Mouse (Mus musculus): ENCODE results near the gene Uchl4. TPM values are rescaled to one million over a fixed set of nuclear protein-coding genes. Genes with fewer than 3 reads are reported as not detected.

The Uchl4 gene
- polyA plus RNA-seq, 1 experiment = 0.89 TPM

DNA sequence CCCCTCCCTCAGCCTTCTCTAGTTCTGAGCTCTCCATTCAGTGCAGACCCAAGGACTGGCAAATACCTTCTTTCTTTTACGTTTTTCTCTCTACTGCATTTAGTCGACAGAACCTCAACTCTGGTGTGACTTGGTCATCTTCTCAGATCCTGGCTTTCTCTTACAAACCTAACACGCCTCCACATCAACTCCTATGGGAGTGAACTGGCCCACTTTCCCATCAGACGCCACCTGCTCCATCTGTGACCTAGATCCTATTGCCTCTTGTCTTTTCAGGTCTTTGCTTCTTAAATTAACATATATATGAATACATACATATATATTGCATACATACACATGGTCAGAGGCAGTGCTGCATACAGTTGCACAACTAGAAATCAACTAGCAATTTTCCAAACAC, 38.8 kb downstream of the Uchl4 start:
- no peak overlapping the region for H3K27ac ChIP-seq (ENCODE audit: control insufficient read depth, insufficient read depth, low read depth, low read length)
- peaks cover 2% of the 10 kb centered on the region; the same call in 1 of the 2 replicates for H3K4me1 ChIP-seq (ENCODE audit: control insufficient read depth, insufficient read depth, low read length)
- H3K36me3 ChIP-seq (ENCODE audit: control insufficient read depth, insufficient read depth, low read length) = no peaks in the 10 kb centered on the region
- no peak overlapping the region for H3K4me3 ChIP-seq (ENCODE audit: control insufficient read depth, low read depth, low read length)
- no peak for TF ChIP-seq POLR2A (IDR thresholded peaks at IDR 0.05; ENCODE audit: control insufficient read depth, low read depth, low read length)
- no peak for TF ChIP-seq CTCF (IDR thresholded peaks at IDR 0.05; ENCODE audit: control insufficient read depth, insufficient read depth, insufficient replicate concordance, low read depth, low read length)
- H3K27me3 ChIP-seq (ENCODE audit: control insufficient read depth, insufficient read depth, low read length) = no peaks in the 10 kb centered on the region

DNA sequence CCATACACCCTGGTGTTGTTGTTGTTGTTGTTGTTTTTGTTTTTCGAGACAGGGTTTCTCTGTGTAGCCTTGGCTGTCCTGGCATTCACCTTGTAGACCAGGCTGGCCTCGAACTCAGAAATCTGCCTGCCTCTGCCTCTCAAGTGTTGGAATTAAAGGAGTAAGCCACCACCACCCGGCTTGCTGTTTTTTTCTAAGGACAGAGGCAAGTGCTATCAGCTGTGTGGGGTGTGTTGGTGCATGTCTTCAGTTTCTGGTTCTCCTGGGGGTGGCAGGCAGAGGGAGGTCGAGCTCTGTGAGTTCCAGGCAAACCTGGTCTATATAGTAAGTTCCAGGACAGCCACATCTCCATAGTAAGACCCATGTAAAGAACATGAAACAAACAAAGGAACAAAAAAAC, 39.3 kb downstream of the Uchl4 start:
- Histone ChIP-seq H3K4me1 (ENCODE audit: control insufficient read depth, insufficient read depth, low read length) (peaks cover 2% of the 10 kb centered on the region; the same call in 1 of the 2 replicates), H3K27me3 (ENCODE audit: control insufficient read depth, insufficient read depth, low read length) (no peaks in the 10 kb centered on the region), H3K4me3 (ENCODE audit: control insufficient read depth, low read depth, low read length) (no peak overlapping the region), H3K27ac (ENCODE audit: control insufficient read depth, insufficient read depth, low read depth, low read length) (no peak overlapping the region), H3K36me3 (ENCODE audit: control insufficient read depth, insufficient read depth, low read length) (no peaks in the 10 kb centered on the region)
- TF ChIP-seq CTCF (IDR thresholded peaks at IDR 0.05; ENCODE audit: control insufficient read depth, insufficient read depth, insufficient replicate concordance, low read depth, low read length) = no peak

DNA sequence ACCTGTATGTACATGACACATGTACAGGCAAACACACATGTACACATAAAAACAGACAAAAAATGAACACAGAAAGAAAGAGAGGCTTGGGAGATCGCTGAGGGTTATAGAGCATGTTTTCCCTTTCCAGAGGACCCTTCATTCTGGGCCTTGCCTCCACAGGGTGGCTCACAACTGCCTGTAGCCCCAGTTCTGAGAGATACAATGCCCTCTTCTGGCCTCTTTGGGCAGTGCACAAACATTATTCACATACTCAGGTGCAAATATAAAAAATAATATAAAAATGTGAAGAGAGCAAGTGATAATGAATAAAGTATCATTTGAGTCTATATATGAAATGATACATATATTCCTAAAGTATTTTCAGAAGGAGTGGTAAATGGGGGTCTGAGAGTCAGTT, 39.9 kb downstream of the Uchl4 start:
- Histone ChIP-seq H3K27me3 (ENCODE audit: control insufficient read depth, insufficient read depth, low read length) (no peaks in the 10 kb centered on the region), H3K4me3 (ENCODE audit: control insufficient read depth, low read depth, low read length) (no peak overlapping the region), H3K36me3 (ENCODE audit: control insufficient read depth, insufficient read depth, low read length) (no peaks in the 10 kb centered on the region), H3K27ac (ENCODE audit: control insufficient read depth, insufficient read depth, low read depth, low read length) (no peak overlapping the region), H3K4me1 (ENCODE audit: control insufficient read depth, insufficient read depth, low read length) (peaks cover 2% of the 10 kb centered on the region; the same call in 1 of the 2 replicates)
- TF ChIP-seq CTCF (IDR thresholded peaks at IDR 0.05; ENCODE audit: control insufficient read depth, insufficient read depth, insufficient replicate concordance, low read depth, low read length) (peak; percentile 40; the same call in 1 of the 2 replicates), POLR2A (IDR thresholded peaks at IDR 0.05; ENCODE audit: control insufficient read depth, low read depth, low read length) (no peak)

DNA sequence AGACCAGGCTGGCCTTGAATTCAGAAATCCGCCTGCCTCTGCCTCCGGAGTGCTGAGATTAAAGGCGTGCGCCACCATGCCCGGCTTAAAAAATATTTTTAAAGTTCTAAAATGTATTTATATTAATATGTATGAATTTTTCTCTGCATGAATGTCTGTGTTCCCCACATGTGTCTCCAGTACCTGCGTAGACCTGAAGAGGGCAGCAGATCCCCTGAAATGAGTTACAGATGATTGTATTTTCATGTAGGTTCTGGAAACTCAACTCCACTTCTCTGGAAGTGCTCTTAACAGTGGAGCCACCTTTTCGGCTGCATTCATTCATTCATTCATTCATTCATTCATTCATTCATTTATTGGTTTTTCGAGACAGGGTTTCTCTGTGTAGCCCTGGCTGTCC, 42.7 kb downstream of the Uchl4 start:
- Histone ChIP-seq H3K36me3 (ENCODE audit: control insufficient read depth, insufficient read depth, low read length) (no peaks in the 10 kb centered on the region), H3K27ac (ENCODE audit: control insufficient read depth, insufficient read depth, low read depth, low read length) (no peak overlapping the region), H3K27me3 (ENCODE audit: control insufficient read depth, insufficient read depth, low read length) (no peaks in the 10 kb centered on the region), H3K4me3 (ENCODE audit: control insufficient read depth, low read depth, low read length) (no peak overlapping the region), H3K4me1 (ENCODE audit: control insufficient read depth, insufficient read depth, low read length) (peaks cover 2% of the 10 kb centered on the region; the same call in 1 of the 2 replicates)
- TF ChIP-seq POLR2A (IDR thresholded peaks at IDR 0.05; ENCODE audit: control insufficient read depth, low read depth, low read length) = no peak
- peak; percentile 31; the same call in 1 of the 2 replicates for TF ChIP-seq CTCF (IDR thresholded peaks at IDR 0.05; ENCODE audit: control insufficient read depth, insufficient read depth, insufficient replicate concordance, low read depth, low read length)

DNA sequence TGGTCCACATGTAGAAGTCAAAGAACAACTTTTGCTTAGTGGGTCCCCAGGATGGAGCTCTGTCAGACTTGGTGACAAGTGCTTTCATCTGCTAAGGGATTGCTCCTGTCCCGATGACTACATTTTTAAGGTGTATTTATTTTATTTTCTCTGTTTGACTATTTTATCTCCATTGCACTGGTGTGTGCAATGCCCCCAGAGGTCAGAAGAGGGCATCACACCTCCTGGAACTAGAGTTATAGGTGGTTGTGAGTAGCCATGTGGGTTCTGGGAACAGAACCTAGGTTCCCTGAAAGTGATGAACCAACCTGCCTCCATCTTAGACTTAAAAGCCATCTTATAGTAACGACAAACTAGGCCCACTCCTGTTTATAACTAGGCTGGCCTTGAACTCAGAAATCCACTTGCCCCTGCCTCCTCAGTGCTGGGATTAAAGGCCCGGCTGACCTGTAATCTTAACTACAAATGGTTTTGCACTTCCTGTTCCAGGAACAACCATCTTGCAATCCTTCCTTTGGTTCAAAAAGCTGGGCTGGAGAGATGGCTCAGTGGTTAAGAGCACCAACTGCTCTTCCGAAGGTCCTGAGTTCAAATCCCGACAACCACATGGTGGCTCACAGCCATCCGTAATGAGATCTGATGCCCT, 43.8 kb downstream of the Uchl4 start:
- peaks cover 2% of the 10 kb centered on the region; the same call in 1 of the 2 replicates for H3K4me1 ChIP-seq (ENCODE audit: control insufficient read depth, insufficient read depth, low read length)
- H3K27me3 ChIP-seq (ENCODE audit: control insufficient read depth, insufficient read depth, low read length) = no peaks in the 10 kb centered on the region
- TF ChIP-seq CTCF (IDR thresholded peaks at IDR 0.05; ENCODE audit: control insufficient read depth, insufficient read depth, insufficient replicate concordance, low read depth, low read length) = no peak
- TF ChIP-seq POLR2A (IDR thresholded peaks at IDR 0.05; ENCODE audit: control insufficient read depth, low read depth, low read length) = no peak
- H3K4me3 ChIP-seq (ENCODE audit: control insufficient read depth, low read depth, low read length) = no peak overlapping the region
- no peaks in the 10 kb centered on the region for H3K36me3 ChIP-seq (ENCODE audit: control insufficient read depth, insufficient read depth, low read length)
- no peak overlapping the region for H3K27ac ChIP-seq (ENCODE audit: control insufficient read depth, insufficient read depth, low read depth, low read length)

DNA sequence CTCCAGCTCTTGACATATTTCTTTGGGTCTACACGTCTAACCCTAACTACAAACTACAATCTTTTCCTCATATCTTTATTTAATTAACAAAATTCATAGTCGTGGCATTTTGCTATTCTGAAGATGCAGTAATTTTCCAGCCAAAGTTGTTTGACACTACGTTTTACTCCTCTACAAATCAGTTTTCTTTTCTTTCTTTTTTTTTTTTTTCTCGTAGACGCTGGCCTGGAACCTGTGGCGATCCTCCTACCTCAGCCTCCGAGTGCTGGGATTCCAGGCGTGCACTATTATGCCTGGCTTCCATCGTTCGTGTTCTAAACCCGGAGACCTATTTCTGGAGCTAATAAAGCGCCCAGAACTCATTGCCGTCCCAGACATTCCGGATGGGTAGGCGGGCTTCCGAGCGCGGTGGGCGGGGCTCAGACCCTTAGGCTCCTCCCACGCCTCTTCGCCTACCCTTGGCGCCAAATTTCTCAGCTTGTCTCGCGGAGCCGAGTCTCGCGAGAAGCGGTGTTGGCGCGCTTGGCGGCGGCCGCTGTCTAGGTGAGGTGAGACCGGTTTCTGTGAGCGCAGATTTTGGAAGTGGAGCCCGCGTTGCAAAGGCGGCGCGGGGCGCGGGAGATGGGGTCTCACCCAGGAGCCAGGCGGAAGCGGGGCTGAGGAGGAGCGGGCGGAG, 46.2 kb downstream of the Uchl4 start, which contains the start of gene Tipin:
Gene Tipin, plus strand, starts transcription at position 477 of the 676 bp plus-strand sequence.
- no peak for TF ChIP-seq CTCF (IDR thresholded peaks at IDR 0.05; ENCODE audit: control insufficient read depth, insufficient read depth, insufficient replicate concordance, low read depth, low read length)
- TF ChIP-seq POLR2A (IDR thresholded peaks at IDR 0.05; ENCODE audit: control insufficient read depth, low read depth, low read length) = peak; percentile 95
- H3K4me3 ChIP-seq (ENCODE audit: control insufficient read depth, low read depth, low read length) = peak within 1 kb of the TSS; percentile 86
- peak within 1 kb of the TSS; percentile 82 for H3K27ac ChIP-seq (ENCODE audit: control insufficient read depth, insufficient read depth, low read depth, low read length)
- no peaks in the 10 kb centered on the region for H3K36me3 ChIP-seq (ENCODE audit: control insufficient read depth, insufficient read depth, low read length)
- H3K4me1 ChIP-seq (ENCODE audit: control insufficient read depth, insufficient read depth, low read length) = no peaks in the 10 kb centered on the region
- H3K27me3 ChIP-seq (ENCODE audit: control insufficient read depth, insufficient read depth, low read length) = no peaks in the 10 kb centered on the region

DNA sequence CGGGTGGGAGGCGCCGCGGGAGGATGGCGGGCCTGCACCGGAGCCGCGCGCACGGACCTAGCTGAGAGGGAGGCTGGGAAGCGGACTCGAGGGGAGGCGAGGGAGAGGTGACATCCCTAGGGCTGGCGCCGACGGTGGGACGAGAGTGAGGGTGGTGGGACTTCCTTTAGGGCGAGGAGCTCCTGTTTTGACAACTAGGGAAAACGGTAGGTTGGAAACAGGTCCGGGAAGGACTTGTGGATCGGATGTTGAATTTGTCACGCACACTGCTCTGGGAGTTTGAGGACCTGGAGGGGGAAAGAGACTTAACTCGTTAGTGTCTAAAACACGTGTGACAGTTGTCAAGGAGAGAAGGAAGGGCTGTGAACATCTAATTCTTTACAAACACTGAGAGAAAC, 46.8 kb downstream of the Uchl4 start:
- no peaks in the 10 kb centered on the region for H3K4me1 ChIP-seq (ENCODE audit: control insufficient read depth, insufficient read depth, low read length)
- H3K4me3 ChIP-seq (ENCODE audit: control insufficient read depth, low read depth, low read length) = peak overlapping the region; percentile 86
- TF ChIP-seq CTCF (IDR thresholded peaks at IDR 0.05; ENCODE audit: control insufficient read depth, insufficient read depth, insufficient replicate concordance, low read depth, low read length) (no peak), POLR2A (IDR thresholded peaks at IDR 0.05; ENCODE audit: control insufficient read depth, low read depth, low read length) (no peak)
- no peaks in the 10 kb centered on the region for H3K27me3 ChIP-seq (ENCODE audit: control insufficient read depth, insufficient read depth, low read length)
- H3K27ac ChIP-seq (ENCODE audit: control insufficient read depth, insufficient read depth, low read depth, low read length) = peak overlapping the region; percentile 82
- no peaks in the 10 kb centered on the region for H3K36me3 ChIP-seq (ENCODE audit: control insufficient read depth, insufficient read depth, low read length)
